In the genomic region with DNA sequence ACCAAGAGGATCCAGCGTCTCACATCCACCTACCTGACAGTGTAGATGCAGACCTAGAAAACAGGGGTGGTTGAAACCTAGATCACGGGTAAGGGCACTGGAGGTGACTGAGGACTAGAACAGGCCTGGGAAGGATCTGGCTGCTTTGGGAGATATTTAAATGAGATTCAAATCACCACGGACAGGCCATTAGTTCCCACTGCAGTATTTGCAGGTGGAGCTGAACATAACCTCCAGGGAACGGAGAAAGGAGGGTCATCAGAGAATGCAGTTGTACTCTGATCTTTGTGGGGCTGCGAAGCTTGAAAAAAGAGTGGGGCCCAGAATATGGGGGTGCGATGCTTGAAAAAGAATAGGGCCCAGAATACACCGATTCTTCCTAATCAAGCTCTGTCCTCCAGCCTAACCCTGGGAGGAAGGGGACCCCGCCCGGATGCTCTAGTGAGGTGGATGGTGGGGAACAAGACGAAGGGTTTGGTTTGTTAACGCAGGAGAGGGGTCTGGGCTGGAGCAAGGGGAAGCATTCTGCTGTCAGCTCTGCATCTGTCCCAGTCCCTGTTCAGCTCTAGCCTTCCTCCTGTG, we compare ENCODE assay signal across 8 mouse cellular contexts. TPM values are rescaled to one million over a fixed set of nuclear protein-coding genes. Genes with fewer than 3 reads are reported as not detected.
A peak's percentile ranks its signal among the peaks of the same experiment; 100 is the strongest.
DNase-seq lines count a peak whose midpoint lies in the region; ATAC-seq and TF ChIP-seq lines count a peak whose summit lies in the region.

No protein-coding gene starts in this region.

- H3K4me3 ChIP-seq in gastrocnemius, adult 2 months = peak overlapping the region; percentile 62
- peak overlapping the region; percentile 47 for H3K4me3 ChIP-seq in testis, adult 2 months (ENCODE audit: control insufficient read depth, low read depth, low read length)
- peak overlapping the region; percentile 73 for H3K4me3 ChIP-seq in liver, embryonic 11.5 days (ENCODE audit: low read depth, low read length)
- peak overlapping the region; percentile 29 for H3K4me3 ChIP-seq in stomach, postnatal 0 days (ENCODE audit: low read depth, low read length)

- H3K27me3 ChIP-seq in testis, adult 2 months (ENCODE audit: control insufficient read depth, insufficient read depth, low read length) = no peaks in the 10 kb centered on the region; the same call in 1 of the 2 replicates
- H3K27me3 ChIP-seq in liver, embryonic 11.5 days (replicated peaks; ENCODE audit: control insufficient read depth, insufficient read depth, low read length) = peaks cover 22% of the 10 kb centered on the region
- H3K27me3 ChIP-seq in stomach, postnatal 0 days (ENCODE audit: control insufficient read depth, insufficient read depth, low read length) = no peaks in the 10 kb centered on the region

- intact Hi-C loops in gastrocnemius, adult 2 months (cut with DNase I) = no loop called here

- no peak for DNase-seq in gastrocnemius, adult 2 months
- no peak for DNase-seq in gastrocnemius, adult 18-20 months (ENCODE audit: low spot score)
- no peak for DNase-seq in testis, postnatal 10 days (ENCODE audit: low spot score)
- DNase-seq in liver, embryonic 11.5 days (ENCODE audit: low spot score) = no peak
- DNase-seq in stomach, postnatal 0 days (ENCODE audit: low spot score) = no peak
- no peak for DNase-seq in right cerebral cortex, adult 18-20 months
- DNase-seq in adrenal gland, adult (ENCODE audit: inconsistent age in 2 of 2, low spot score in 1 of 2) = no peak

- TF ChIP-seq CTCF in gastrocnemius, adult 2 months (IDR thresholded peaks at IDR 0.05) = no peak
- TF ChIP-seq CTCF in testis, adult 2 months (IDR thresholded peaks at IDR 0.05; ENCODE audit: control insufficient read depth, insufficient read depth, insufficient replicate concordance, low read depth, low read length) = no peak
- no peak for TF ChIP-seq CTCF in stomach, postnatal 0 days (IDR thresholded peaks at IDR 0.05; ENCODE audit: low read depth)

- peak overlapping the region; percentile 59 for H3K4me2 ChIP-seq in liver, embryonic 11.5 days
- H3K4me2 ChIP-seq in stomach, postnatal 0 days (replicated peaks; ENCODE audit: low read depth) = peak overlapping the region; percentile 100

- no peaks in the 10 kb centered on the region for H3K9me3 ChIP-seq in liver, embryonic 11.5 days (ENCODE audit: control insufficient read depth, low read length)
- no peaks in the 10 kb centered on the region for H3K9me3 ChIP-seq in stomach, postnatal 0 days (ENCODE audit: control insufficient read depth, low read length)

- TF ChIP-seq EP300 in stomach, postnatal 0 days (optimal IDR thresholded peaks at IDR 0.05) = no peak

- H3K9ac ChIP-seq in liver, embryonic 11.5 days (ENCODE audit: low read depth, low read length) = peak overlapping the region; percentile 39
- 0 out of 2 replicates have a peak overlapping the region, but pooled peaks have one; percentile 18 for H3K9ac ChIP-seq in stomach, postnatal 0 days (ENCODE audit: low read length)

- WGBS in liver, embryonic 11.5 days = 26% methylated on average over 11 of the region's 11 CpGs
- WGBS in stomach, postnatal 0 days = 38% methylated on average over 11 of the region's 11 CpGs

- peaks cover 34% of the 10 kb centered on the region for H3K4me1 ChIP-seq in testis, adult 2 months (ENCODE audit: control insufficient read depth, insufficient read depth, low read length)
- peaks cover 34% of the 10 kb centered on the region for H3K4me1 ChIP-seq in liver, embryonic 11.5 days (replicated peaks; ENCODE audit: control insufficient read depth, insufficient read depth, low read length)
- H3K4me1 ChIP-seq in stomach, postnatal 0 days (replicated peaks; ENCODE audit: control insufficient read depth, insufficient read depth) = peaks cover 8% of the 10 kb centered on the region; the same call in 1 of the 2 replicates

- H3K36me3 ChIP-seq in testis, adult 2 months (ENCODE audit: control insufficient read depth, insufficient read depth, low read length) = no peaks in the 10 kb centered on the region
- H3K36me3 ChIP-seq in liver, embryonic 11.5 days (ENCODE audit: control insufficient read depth, insufficient read depth, low read length) = peaks cover 17% of the 10 kb centered on the region; the same call in 1 of the 2 replicates
- H3K36me3 ChIP-seq in stomach, postnatal 0 days (ENCODE audit: control insufficient read depth, insufficient read depth, low read length) = peaks cover 15% of the 10 kb centered on the region; the same call in 1 of the 2 replicates

- peak overlapping the region; percentile 63 for H3K27ac ChIP-seq in gastrocnemius, adult 2 months
- H3K27ac ChIP-seq in testis, adult 2 months (ENCODE audit: control insufficient read depth, insufficient read depth, low read depth, low read length) = no peak overlapping the region
- no peak overlapping the region for H3K27ac ChIP-seq in liver, embryonic 11.5 days (ENCODE audit: low read depth, low read length)
- no peak overlapping the region for H3K27ac ChIP-seq in stomach, postnatal 0 days (replicated peaks)

- TF ChIP-seq POLR2A in testis, adult 2 months (IDR thresholded peaks at IDR 0.05; ENCODE audit: control insufficient read depth, low read depth, low read length) = no peak

- ATAC-seq in liver, embryonic 11.5 days (replicated peaks; ENCODE audit: low FRiP score) = no peak
- no peak for ATAC-seq in stomach, postnatal 0 days (ENCODE audit: low FRiP score, low TSS enrichment)

RNA-seq across cellular contexts. Expression of gene Rusc1, which starts 0.5 kb away (rescaled TPM):
- 10 to 100 TPM; 16.8 to 20.5 TPM for total RNA-seq in gastrocnemius, adult 2 months (2021)
- 10 to 100 TPM; 15.4 to 20.2 TPM for total RNA-seq in gastrocnemius, adult 18-20 months (2021)
- 7.3 and 9.0 TPM in 2 replicates for polyA plus RNA-seq in testis, adult 2 months (2012; rRNA removed)
- polyA plus RNA-seq in liver, embryonic 11.5 days (2014; fragmentation: Nextera tagmentation; extraction: Ambion mirVana) = 11.3 and 11.7 TPM in 2 replicates
- polyA plus RNA-seq in stomach, postnatal 0 days (2015; fragmentation: Nextera tagmentation; extraction: Ambion mirVana) = 19.4 and 22.0 TPM in 2 replicates

RNA-seq across cellular contexts. Expression of gene Gm43738, which starts 8.3 kb away (rescaled TPM):
- total RNA-seq in gastrocnemius, adult 2 months (2021) = not detected
- total RNA-seq in gastrocnemius, adult 18-20 months (2021) = not detected
- polyA plus RNA-seq in testis, adult 2 months (2012; rRNA removed) = not detected in 2 replicates
- polyA plus RNA-seq in liver, embryonic 11.5 days (2014; fragmentation: Nextera tagmentation; extraction: Ambion mirVana) = 0.14 TPM in 1 of 2 replicates, not detected in the other
- 0.17 TPM in 1 of 2 replicates, not detected in the other for polyA plus RNA-seq in stomach, postnatal 0 days (2015; fragmentation: Nextera tagmentation; extraction: Ambion mirVana)

RNA-seq across cellular contexts. Expression of gene Fdps, which starts 9.2 kb away (rescaled TPM):
- total RNA-seq in gastrocnemius, adult 2 months (2021) = 10 to 100 TPM; 24.8 to 28.8 TPM
- 10 to 100 TPM; 27.2 to 27.8 TPM for total RNA-seq in gastrocnemius, adult 18-20 months (2021)
- 109 and 114 TPM in 2 replicates for polyA plus RNA-seq in testis, adult 2 months (2012; rRNA removed)
- polyA plus RNA-seq in liver, embryonic 11.5 days (2014; fragmentation: Nextera tagmentation; extraction: Ambion mirVana) = 284 and 300 TPM in 2 replicates
- 372 and 379 TPM in 2 replicates for polyA plus RNA-seq in stomach, postnatal 0 days (2015; fragmentation: Nextera tagmentation; extraction: Ambion mirVana)

RNA-seq across cellular contexts. Expression of gene Pklr, which starts 43.3 kb away (rescaled TPM):
- total RNA-seq in gastrocnemius, adult 2 months (2021) = not detected
- total RNA-seq in gastrocnemius, adult 18-20 months (2021) = not detected
- polyA plus RNA-seq in testis, adult 2 months (2012; rRNA removed) = not detected in 2 replicates
- polyA plus RNA-seq in liver, embryonic 11.5 days (2014; fragmentation: Nextera tagmentation; extraction: Ambion mirVana) = 117 and 144 TPM in 2 replicates
- polyA plus RNA-seq in stomach, postnatal 0 days (2015; fragmentation: Nextera tagmentation; extraction: Ambion mirVana) = 6.6 and 6.8 TPM in 2 replicates
